8 mouse cellular contexts compared by ENCODE assay signal in the genomic region with DNA sequence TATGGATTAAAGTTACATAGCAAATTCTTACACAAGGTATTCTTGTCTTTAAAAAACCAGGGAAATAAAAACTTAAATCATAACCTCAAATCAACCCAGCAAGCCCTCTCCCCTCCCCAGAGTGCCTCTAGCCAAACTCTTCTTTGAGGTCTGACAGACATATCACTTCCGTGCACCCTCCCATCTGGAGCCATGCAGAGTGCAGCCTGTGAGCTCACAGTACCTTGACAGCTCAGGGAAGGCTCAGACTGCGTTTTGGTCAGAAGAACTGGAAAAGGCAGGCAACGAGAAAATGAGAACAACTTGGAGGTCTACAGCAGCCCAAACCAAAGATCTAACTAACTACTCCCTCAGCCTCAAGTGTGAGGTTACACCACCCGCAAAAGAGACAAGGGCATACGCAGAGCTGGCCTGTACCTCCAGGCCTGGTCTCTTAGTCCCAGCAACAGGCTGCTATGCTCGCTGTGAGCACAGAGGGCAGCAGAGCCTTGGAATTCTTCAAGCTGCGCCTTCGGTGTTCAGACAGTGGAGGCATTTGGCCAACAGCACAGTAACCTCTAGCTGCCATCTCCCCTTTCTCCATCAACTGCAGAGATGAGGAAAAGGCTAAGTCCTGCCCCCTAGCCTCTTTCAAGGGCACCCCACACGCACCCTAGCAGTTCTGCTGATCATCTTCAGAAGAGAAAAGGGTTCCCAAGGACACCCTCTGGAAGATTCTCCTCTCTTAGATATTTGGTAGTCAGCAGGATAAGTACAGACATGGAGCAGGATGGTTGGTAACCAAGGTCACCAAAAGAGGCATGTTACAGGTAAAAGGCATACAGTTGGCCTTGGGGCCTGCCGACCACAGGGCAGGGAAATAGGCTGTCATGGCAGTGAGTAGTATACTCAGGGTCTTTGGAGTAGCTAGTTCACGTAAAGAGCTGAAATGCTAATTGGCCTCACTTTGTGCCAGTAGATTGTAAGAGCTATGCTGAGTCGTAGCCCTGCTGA.
A peak's percentile ranks its signal among the peaks of the same experiment; 100 is the strongest.
DNase-seq lines count a peak whose midpoint lies in the region; ATAC-seq lines count a peak whose summit lies in the region.

No protein-coding gene starts in this region.

- H3K9me3 ChIP-seq in liver, embryonic 12.5 days (replicated peaks), result no peaks in the 10 kb centered on the region
- H3K9me3 ChIP-seq in embryonic facial prominence, embryonic 14.5 days (ENCODE audit: control insufficient read depth, low read length), result no peaks in the 10 kb centered on the region
- H3K9me3 ChIP-seq in heart, embryonic 10.5 days, result no peaks in the 10 kb centered on the region
- H3K9me3 ChIP-seq in limb, embryonic 11.5 days (ENCODE audit: control insufficient read depth, low read length), result no peaks in the 10 kb centered on the region
- no peaks in the 10 kb centered on the region for H3K9me3 ChIP-seq in midbrain, embryonic 16.5 days (replicated peaks; ENCODE audit: control insufficient read depth, low read length, poor library complexity, severe bottlenecking)

- H3K4me1 ChIP-seq in liver, embryonic 12.5 days, result no peaks in the 10 kb centered on the region
- H3K4me1 ChIP-seq in embryonic facial prominence, embryonic 14.5 days (ENCODE audit: control insufficient read depth, insufficient read depth, low read length), result no peaks in the 10 kb centered on the region
- H3K4me1 ChIP-seq in heart, embryonic 10.5 days, result 0 out of 2 replicates have a peak, but pooled peaks cover 3% of the 10 kb centered on the region
- no peaks in the 10 kb centered on the region for H3K4me1 ChIP-seq in limb, embryonic 11.5 days (ENCODE audit: control insufficient read depth, insufficient read depth, low read length)
- peaks cover 4% of the 10 kb centered on the region; the same call in 1 of the 2 replicates for H3K4me1 ChIP-seq in midbrain, embryonic 16.5 days (ENCODE audit: control insufficient read depth, insufficient read depth, low read length)

- no peak overlapping the region for H3K4me2 ChIP-seq in liver, embryonic 12.5 days
- no peak overlapping the region for H3K4me2 ChIP-seq in embryonic facial prominence, embryonic 14.5 days (ENCODE audit: low read depth, low read length)
- no peak overlapping the region for H3K4me2 ChIP-seq in limb, embryonic 11.5 days (ENCODE audit: low read depth, severe bottlenecking)
- no peak overlapping the region for H3K4me2 ChIP-seq in midbrain, embryonic 16.5 days (ENCODE audit: low read length)

- H3K36me3 ChIP-seq in liver, embryonic 12.5 days, result no peaks in the 10 kb centered on the region
- no peaks in the 10 kb centered on the region for H3K36me3 ChIP-seq in embryonic facial prominence, embryonic 14.5 days (ENCODE audit: control insufficient read depth, insufficient read depth, low read length)
- H3K36me3 ChIP-seq in heart, embryonic 10.5 days, result no peaks in the 10 kb centered on the region
- no peaks in the 10 kb centered on the region for H3K36me3 ChIP-seq in limb, embryonic 11.5 days (ENCODE audit: control insufficient read depth, insufficient read depth, low read length)
- H3K36me3 ChIP-seq in midbrain, embryonic 16.5 days (ENCODE audit: control insufficient read depth, insufficient read depth, low read length), result no peaks in the 10 kb centered on the region; the same call in 1 of the 2 replicates

- H3K27ac ChIP-seq in liver, embryonic 12.5 days, result no peak overlapping the region
- H3K27ac ChIP-seq in embryonic facial prominence, embryonic 14.5 days (replicated peaks; ENCODE audit: low read depth, low read length), result no peak overlapping the region
- no peak overlapping the region for H3K27ac ChIP-seq in heart, embryonic 10.5 days
- no peak overlapping the region for H3K27ac ChIP-seq in limb, embryonic 11.5 days (replicated peaks; ENCODE audit: low read depth, low read length)
- H3K27ac ChIP-seq in midbrain, embryonic 16.5 days (ENCODE audit: low read length), result no peak overlapping the region

- H3K27me3 ChIP-seq in liver, embryonic 12.5 days (replicated peaks), result no peaks in the 10 kb centered on the region
- H3K27me3 ChIP-seq in embryonic facial prominence, embryonic 14.5 days (replicated peaks; ENCODE audit: control insufficient read depth, insufficient read depth, low read length), result no peaks in the 10 kb centered on the region
- no peaks in the 10 kb centered on the region for H3K27me3 ChIP-seq in heart, embryonic 10.5 days (ENCODE audit: insufficient read depth, poor library complexity, severe bottlenecking)
- H3K27me3 ChIP-seq in limb, embryonic 11.5 days (ENCODE audit: control insufficient read depth, insufficient read depth, low read length), result no peaks in the 10 kb centered on the region
- H3K27me3 ChIP-seq in midbrain, embryonic 16.5 days (ENCODE audit: control insufficient read depth, insufficient read depth, low read depth, low read length), result no peaks in the 10 kb centered on the region

- peak; percentile 57 for DNase-seq in liver
- peak; percentile 90 for DNase-seq in embryonic facial prominence, embryonic 14.5 days (ENCODE audit: low spot score)
- peak; percentile 88 for DNase-seq in heart, embryonic 10.5 days (ENCODE audit: low spot score)
- DNase-seq in kidney, adult 9 months, result peak; percentile 86
- peak; percentile 81 for DNase-seq in limb, embryonic 11.5 days (ENCODE audit: low spot score)
- DNase-seq in testis, postnatal 10 days (ENCODE audit: low spot score), result peak; percentile 88

- WGBS in liver, embryonic 12.5 days (ENCODE audit: insufficient replicate concordance), result 30% methylated on average over 12 of the region's 12 CpGs
- 31% methylated on average over 12 of the region's 12 CpGs for WGBS in embryonic facial prominence, embryonic 14.5 days
- WGBS in heart, embryonic 10.5 days, result 33% methylated on average over 12 of the region's 12 CpGs
- 39% methylated on average over 12 of the region's 12 CpGs for WGBS in limb, embryonic 11.5 days
- WGBS in midbrain, embryonic 16.5 days, result 30% methylated on average over 12 of the region's 12 CpGs

- no peak overlapping the region for H3K9ac ChIP-seq in liver, embryonic 12.5 days
- no peak overlapping the region for H3K9ac ChIP-seq in embryonic facial prominence, embryonic 14.5 days (ENCODE audit: low read depth, low read length)
- no peak overlapping the region for H3K9ac ChIP-seq in limb, embryonic 11.5 days (ENCODE audit: low read length)
- no peak overlapping the region for H3K9ac ChIP-seq in midbrain, embryonic 16.5 days (ENCODE audit: low read depth, low read length)

- no peak overlapping the region for H3K4me3 ChIP-seq in liver, embryonic 12.5 days
- H3K4me3 ChIP-seq in embryonic facial prominence, embryonic 14.5 days (ENCODE audit: low read depth, low read length), result no peak overlapping the region
- H3K4me3 ChIP-seq in heart, embryonic 10.5 days, result no peak overlapping the region
- H3K4me3 ChIP-seq in limb, embryonic 11.5 days (ENCODE audit: low read depth, low read length), result no peak overlapping the region
- H3K4me3 ChIP-seq in midbrain, embryonic 16.5 days (ENCODE audit: low read depth, low read length), result no peak overlapping the region

- ATAC-seq in liver, embryonic 12.5 days, result no peak
- peak; percentile 93 for ATAC-seq in embryonic facial prominence, embryonic 14.5 days (ENCODE audit: low read depth)
- peak; percentile 91; the same call in 1 of the 2 replicates for ATAC-seq in limb, embryonic 11.5 days (ENCODE audit: insufficient number of reproducible peaks, low FRiP score, low TSS enrichment, low read depth)
- peak; percentile 83 for ATAC-seq in midbrain, embryonic 16.5 days
